Mouse (Mus musculus) testis, adult 2 months (tissue): ENCODE results near the gene Gm20388.

Source experiments
- CTCF ChIP-seq: fragments of 200-500 bp; IDR thresholded peaks from 2 replicates; pipeline ENCODE4 v1.5.1; 2012; ENCODE audit warnings: low read depth, mild to moderate bottlenecking, inconsistent platforms, low read length, moderate library complexity; ENCODE audit not compliant: control insufficient read depth, insufficient read depth, insufficient replicate concordance
- POLR2A ChIP-seq: fragments of 200-500 bp; IDR thresholded peaks from 2 replicates; pipeline ENCODE4 v1.6.1; 2012; ENCODE audit warnings: low read depth, mild to moderate bottlenecking, inconsistent platforms, low read length, moderate library complexity; ENCODE audit not compliant: control insufficient read depth

DNA sequence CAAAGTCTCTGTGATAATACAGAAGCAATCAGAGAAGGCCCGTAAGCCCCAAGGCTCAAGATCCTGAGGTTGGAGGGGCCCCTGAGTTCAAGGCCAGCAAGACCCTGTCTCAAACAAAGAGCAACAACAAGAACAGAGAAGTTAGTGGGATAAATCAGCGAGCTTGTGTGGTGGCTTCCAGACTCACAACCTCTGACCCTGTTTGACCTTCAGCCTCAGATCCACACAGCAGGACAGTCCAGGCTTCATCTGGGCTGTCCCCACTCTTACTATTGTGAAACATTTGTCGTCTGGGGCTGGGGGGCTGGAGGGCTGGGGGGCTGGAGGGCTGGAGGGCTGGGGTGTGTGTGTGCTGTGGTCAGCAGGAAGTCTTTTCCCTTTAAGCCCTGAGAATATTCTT is 468.4 kb downstream of the Gm20388 start:
- TF ChIP-seq CTCF = no peak
- TF ChIP-seq POLR2A = no peak
